Mouse (Mus musculus) MEL (cell line): ENCODE results near the gene Bmper.

Experiments used
- CTCF ChIP-seq, 3 experiments: IDR thresholded peaks in 2 of 3; conservative IDR thresholded peaks in 1 of 3; 2 replicates each; pipeline ENCODE4 v1.5.1; 2011 to 2012; ENCODE audit warnings: low read length in 3 of 3, low read depth in 2 of 3, mild to moderate bottlenecking in 2 of 3, improper control_type of control experiment in 1 of 3, inconsistent platforms in 1 of 3, mixed read lengths in 1 of 3, moderate library complexity in 1 of 3; ENCODE audit not compliant: control insufficient read depth in 1 of 3, insufficient read depth in 1 of 3, poor library complexity in 1 of 3, severe bottlenecking in 1 of 3
- HCFC1 ChIP-seq: IDR thresholded peaks from 2 replicates; pipeline ENCODE4 v1.6.1; 2012; ENCODE audit warnings: low read depth, mild to moderate bottlenecking, inconsistent platforms, low read length, improper control_type of control experiment, moderate library complexity
- MAX ChIP-seq: IDR thresholded peaks from 2 replicates; pipeline ENCODE4 v1.6.1; 2011; ENCODE audit warnings: low read length, improper control_type of control experiment

DNA sequence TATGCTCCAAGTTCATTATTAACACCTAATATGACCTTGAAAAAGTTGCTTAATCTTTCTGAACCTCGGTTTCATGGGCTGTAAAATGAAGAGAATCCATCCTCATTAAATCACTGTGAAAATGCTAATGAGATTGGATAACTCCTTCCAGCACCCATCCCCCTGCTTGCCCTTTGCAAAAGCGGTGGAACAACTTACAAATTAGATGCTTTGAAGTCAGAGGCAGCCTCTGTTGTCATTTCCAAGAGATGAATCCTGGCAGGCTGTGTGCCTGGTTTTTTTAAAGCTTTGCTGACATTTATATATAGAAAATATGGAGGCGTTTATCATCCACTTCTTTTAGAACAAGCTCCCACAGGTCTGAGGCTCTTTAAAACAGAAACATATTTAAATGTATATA is 274.8 kb downstream of the Bmper start:
- TF ChIP-seq HCFC1 (no peak), CTCF (IDR thresholded peaks at IDR 0.05 in 2 of 3, conservative IDR thresholded peaks at IDR 0.05 in 1 of 3; ENCODE audit: control insufficient read depth in 1 of 3, insufficient read depth in 1 of 3, low read depth in 2 of 3, low read length in 3 of 3, poor library complexity in 1 of 3, severe bottlenecking in 1 of 3) (no peak), MAX (no peak)
